Mouse (Mus musculus) heart, embryonic 11.5 days (tissue): ENCODE measurements around the gene Hmg20b. TPM values are rescaled to one million over a fixed set of nuclear protein-coding genes. Genes with fewer than 3 reads are reported as not detected.

Experiments used
- ATAC-seq: fragments of 200-750 bp; cut with Nextera tagmentation; replicated peaks from 2 replicates; pipeline ENCODE4 v1.8.0; 2017; ENCODE audit warnings: moderate library complexity; ENCODE audit not compliant: insufficient number of reproducible peaks, low FRiP score, low TSS enrichment
- H3K27ac ChIP-seq: fragments of 300-500 bp; sonication (generic); 2 replicates; pipeline ENCODE4 v1.5.1; 2014; ENCODE audit warnings: mild to moderate bottlenecking, low read depth, low read length
- H3K27me3 ChIP-seq: fragments of 300-500 bp; sonication (generic); 2 replicates; pipeline ENCODE4 v1.6.1; 2014; ENCODE audit warnings: mild to moderate bottlenecking, low read length, mixed read lengths; ENCODE audit not compliant: control insufficient read depth, insufficient read depth
- H3K36me3 ChIP-seq: fragments of 300-500 bp; sonication (generic); 2 replicates; pipeline ENCODE4 v1.6.1; 2014; ENCODE audit warnings: mild to moderate bottlenecking, low read length, moderate library complexity, mixed read lengths; ENCODE audit not compliant: control insufficient read depth, insufficient read depth
- H3K4me1 ChIP-seq: fragments of 300-500 bp; sonication (generic); 2 replicates; pipeline ENCODE4 v1.6.1; 2014; ENCODE audit warnings: low read length; ENCODE audit not compliant: control insufficient read depth, insufficient read depth
- H3K4me2 ChIP-seq: fragments of 300-500 bp; sonication (generic); 2 replicates; pipeline ENCODE4 v1.6.1; 2014; ENCODE audit warnings: mild to moderate bottlenecking, moderate library complexity
- H3K4me3 ChIP-seq: fragments of 300-500 bp; sonication (generic); 2 replicates; pipeline ENCODE4 v1.5.1; 2014; ENCODE audit warnings: low read depth, low read length
- H3K9ac ChIP-seq: fragments of 300-500 bp; sonication (generic); 2 replicates; pipeline ENCODE4 v1.6.1; 2014; ENCODE audit warnings: mild to moderate bottlenecking, low read depth, low read length, moderate library complexity
- H3K9me3 ChIP-seq: fragments of 300-500 bp; sonication (generic); replicated peaks from 2 replicates; pipeline ENCODE4 v1.6.1; 2016; ENCODE audit warnings: low read length; ENCODE audit not compliant: control insufficient read depth
- WGBS: fragments of 180-500 bp; shearing (Covaris S2); extraction: QIAGEN DNeasy Blood & Tissue Kit; methylation state at CpG from one replicate; pipeline ENCODE4 v1.1.7; 2014; ENCODE audit not compliant: insufficient replicate concordance; 5-methylcytosine and 5-hydroxymethylcytosine counted together
- polyA plus RNA-seq: library from polyadenylated mRNA; unstranded; fragments of >200 nt; fragmentation: Nextera tagmentation; extraction: Ambion mirVana; gene quantifications from 2 replicates; pipeline ENCODE4 v1.2.1, GENCODE M21; 2014

The Hmg20b gene
- polyA plus RNA-seq, 1 experiment from 2014 or later: 107 TPM

- ATAC-seq: no peak
- no peaks in the 10 kb centered on the region for H3K27me3 ChIP-seq
- H3K9ac ChIP-seq: no peak overlapping the region
- no peak overlapping the region for H3K4me2 ChIP-seq
- no peaks in the 10 kb centered on the region for H3K36me3 ChIP-seq
- H3K4me1 ChIP-seq: peaks cover 26% of the 10 kb centered on the region
- 73% methylated on average over 4 of the region's 4 CpGs for WGBS
- H3K9me3 ChIP-seq: no peaks in the 10 kb centered on the region
- no peak overlapping the region for H3K4me3 ChIP-seq
- H3K27ac ChIP-seq: no peak overlapping the region
Measured at GRCm38 (mm10) chr10:81355533-81355932, 5.3 kb upstream of the Hmg20b start.

DNA sequence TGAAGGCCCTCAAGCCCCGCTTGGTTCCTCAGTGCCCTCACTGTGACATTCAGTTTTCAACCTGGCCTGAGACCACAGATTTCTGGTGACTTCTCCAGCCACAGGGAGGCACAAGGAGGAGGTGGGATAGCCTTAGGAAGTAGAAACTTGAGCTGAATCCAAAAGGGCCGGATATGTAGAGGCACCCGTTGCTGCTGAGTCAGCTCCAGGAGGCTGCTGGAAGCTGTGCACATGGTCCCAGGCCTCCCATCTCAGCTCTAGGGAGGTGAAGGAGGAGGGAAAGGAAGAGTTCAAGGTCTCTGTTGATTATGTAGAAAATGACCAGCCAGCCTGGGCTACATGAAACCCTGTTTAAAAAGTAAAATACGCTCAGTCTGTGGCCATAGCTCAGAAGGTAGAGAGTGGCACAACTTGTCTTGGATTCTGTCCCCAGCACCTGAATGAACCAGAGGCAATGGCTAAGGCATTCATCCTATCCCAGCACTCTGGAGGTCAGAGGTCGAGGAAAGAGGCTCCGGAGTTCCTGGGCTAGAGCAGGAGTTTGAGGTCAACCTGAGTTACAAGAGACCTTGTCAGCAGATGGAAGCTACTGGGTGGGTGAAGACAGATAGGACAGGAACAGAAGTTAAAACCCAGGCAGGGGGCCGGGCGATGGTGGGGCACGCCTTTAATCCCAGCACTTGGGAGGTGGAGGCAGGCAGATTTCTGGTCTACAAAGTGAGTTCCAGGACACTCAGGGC, 4.6 kb upstream of the Hmg20b start:
- ATAC-seq: no peak
- Histone ChIP-seq H3K27ac (no peak overlapping the region), H3K4me2 (no peak overlapping the region), H3K4me3 (no peak overlapping the region), H3K9me3 (no peaks in the 10 kb centered on the region), H3K36me3 (no peaks in the 10 kb centered on the region), H3K27me3 (no peaks in the 10 kb centered on the region), H3K9ac (no peak overlapping the region), H3K4me1 (peaks cover 25% of the 10 kb centered on the region)
- WGBS: 55% methylated on average over 9 of the region's 9 CpGs

DNA sequence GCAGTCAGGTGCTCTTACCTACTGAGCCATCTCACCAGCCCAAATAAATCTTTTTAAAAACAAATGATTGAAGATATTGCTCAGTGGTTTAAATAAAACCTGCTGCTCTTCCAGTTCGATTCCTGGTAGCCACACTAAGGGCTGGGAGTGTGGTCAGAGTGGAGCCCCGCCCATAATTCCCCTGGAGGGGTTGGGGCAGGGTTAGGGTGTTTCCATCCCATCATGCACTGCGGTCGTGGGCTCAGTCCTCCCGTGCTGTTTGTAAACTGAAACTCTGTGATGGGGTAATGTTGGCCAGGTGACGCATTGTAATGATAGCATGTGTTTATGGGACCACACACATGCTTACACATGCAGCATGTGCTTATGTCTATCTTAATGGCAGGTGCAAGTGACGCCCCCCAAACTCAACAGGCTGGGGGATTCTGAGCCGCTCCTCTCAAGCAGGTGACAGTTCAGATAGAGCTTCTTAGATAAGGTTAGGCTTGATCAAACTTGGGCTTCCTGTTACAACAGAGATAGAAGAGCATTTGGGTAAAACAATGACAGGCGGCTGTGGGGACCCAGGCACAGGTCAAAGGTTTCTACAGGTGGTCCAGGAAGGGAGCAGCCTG, 1.5 kb upstream of the Hmg20b start:
- H3K9me3 ChIP-seq: no peaks in the 10 kb centered on the region
- no peak overlapping the region for H3K4me3 ChIP-seq
- H3K36me3 ChIP-seq: peaks cover 11% of the 10 kb centered on the region; the same call in 1 of the 2 replicates
- H3K4me2 ChIP-seq: peak overlapping the region; percentile 47
- no peaks in the 10 kb centered on the region for H3K27me3 ChIP-seq
- H3K27ac ChIP-seq: peak overlapping the region; percentile 41
- peak overlapping the region; percentile 54; the same call in 1 of the 2 replicates for H3K9ac ChIP-seq
- no peak for ATAC-seq
- WGBS: 15% methylated on average over 9 of the region's 9 CpGs
- peaks cover 34% of the 10 kb centered on the region for H3K4me1 ChIP-seq

DNA sequence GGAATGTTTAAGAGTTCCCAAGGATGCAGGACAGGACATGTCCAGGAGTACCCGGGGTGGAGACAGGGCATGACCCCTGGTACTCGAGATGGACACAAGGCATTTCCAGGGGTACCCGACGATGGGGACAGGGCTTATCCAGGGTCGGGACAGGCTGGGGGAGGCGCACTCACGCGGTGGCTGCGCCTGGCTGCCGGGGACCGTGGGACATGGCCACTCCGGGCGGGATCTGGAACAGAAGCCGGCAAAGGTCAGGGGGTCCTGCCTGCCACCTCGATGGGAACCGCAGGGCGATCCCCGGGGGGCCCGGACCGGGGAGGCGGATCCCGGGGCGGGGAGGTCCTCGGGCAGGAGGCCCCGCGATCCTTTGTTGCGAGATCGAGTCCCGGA, 324 bp downstream of the Hmg20b start:
- H3K36me3 ChIP-seq: peaks cover 11% of the 10 kb centered on the region; the same call in 1 of the 2 replicates
- H3K4me2 ChIP-seq: peak overlapping the region; percentile 95
- H3K9me3 ChIP-seq: no peaks in the 10 kb centered on the region
- peak; percentile 8 for ATAC-seq
- H3K4me1 ChIP-seq: peaks cover 37% of the 10 kb centered on the region
- peak overlapping the region; percentile 93 for H3K9ac ChIP-seq
- peak overlapping the region; percentile 85 for H3K4me3 ChIP-seq
- H3K27me3 ChIP-seq: 0 out of 2 replicates have a peak, but pooled peaks cover under 1% of the 10 kb centered on the region
- under 1% methylated on average over 29 of the region's 29 CpGs for WGBS
- H3K27ac ChIP-seq: peak overlapping the region; percentile 80

GRCm38 (mm10) chr10:81349146-81349545, 1.1 kb downstream of the Hmg20b start:
- H3K4me2 ChIP-seq: peak overlapping the region; percentile 95
- peak; percentile 33; the same call in 1 of the 2 replicates for ATAC-seq
- peaks cover 37% of the 10 kb centered on the region for H3K4me1 ChIP-seq

DNA sequence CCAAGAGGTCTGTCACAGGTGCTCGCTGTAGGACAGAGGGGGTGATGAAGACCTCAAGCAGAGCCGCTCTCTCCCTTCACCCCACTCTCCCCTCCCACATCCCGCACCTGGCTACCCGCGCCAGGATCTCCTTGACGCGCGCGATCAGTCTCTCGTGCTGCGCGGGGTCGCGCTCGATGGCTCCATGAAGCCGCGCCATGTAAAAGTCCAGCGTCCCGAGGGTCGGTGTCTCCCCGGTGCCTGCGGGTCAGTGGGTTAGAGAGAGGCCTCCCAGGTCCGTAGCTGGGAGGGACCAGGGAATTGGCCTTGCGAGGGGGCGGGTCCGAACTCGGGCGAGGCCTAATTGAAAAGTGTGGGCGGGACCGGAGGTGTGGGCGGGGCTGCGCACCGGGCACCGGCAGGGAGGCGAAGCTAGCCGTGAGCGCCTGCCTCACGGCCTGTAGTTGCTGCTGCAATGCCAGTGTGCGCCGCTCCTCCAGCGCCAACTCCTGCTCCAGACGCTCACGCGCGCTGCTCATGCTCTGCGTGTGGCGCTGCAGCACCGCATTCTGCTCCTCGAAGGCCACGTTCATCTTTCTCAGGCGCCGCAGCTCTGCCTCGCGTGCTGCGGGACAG, 3.7 kb downstream of the Hmg20b start:
- Histone ChIP-seq H3K27ac (0 out of 2 replicates have a peak overlapping the region, but pooled peaks have one; percentile 29), H3K36me3 (peaks cover 11% of the 10 kb centered on the region; the same call in 1 of the 2 replicates), H3K9ac (no peak overlapping the region), H3K4me3 (peak overlapping the region; percentile 32), H3K9me3 (no peaks in the 10 kb centered on the region), H3K4me2 (peak overlapping the region; percentile 61), H3K27me3 (peaks cover 28% of the 10 kb centered on the region), H3K4me1 (peaks cover 42% of the 10 kb centered on the region)
- peak; percentile 14; the same call in 1 of the 2 replicates for ATAC-seq
- WGBS: 6% methylated on average over 54 of the region's 55 CpGs

More at GRCm38 (mm10) chr10:81349146-81349545, 1.1 kb downstream of the Hmg20b start:
- H3K27me3 ChIP-seq: 0 out of 2 replicates have a peak, but pooled peaks cover 7% of the 10 kb centered on the region
- WGBS: 5% methylated on average over 12 of the region's 12 CpGs
- H3K9me3 ChIP-seq: no peaks in the 10 kb centered on the region
- H3K9ac ChIP-seq: peak overlapping the region; percentile 93
- peaks cover 11% of the 10 kb centered on the region; the same call in 1 of the 2 replicates for H3K36me3 ChIP-seq
- H3K4me3 ChIP-seq: peak overlapping the region; percentile 85
- H3K27ac ChIP-seq: peak overlapping the region; percentile 80

DNA sequence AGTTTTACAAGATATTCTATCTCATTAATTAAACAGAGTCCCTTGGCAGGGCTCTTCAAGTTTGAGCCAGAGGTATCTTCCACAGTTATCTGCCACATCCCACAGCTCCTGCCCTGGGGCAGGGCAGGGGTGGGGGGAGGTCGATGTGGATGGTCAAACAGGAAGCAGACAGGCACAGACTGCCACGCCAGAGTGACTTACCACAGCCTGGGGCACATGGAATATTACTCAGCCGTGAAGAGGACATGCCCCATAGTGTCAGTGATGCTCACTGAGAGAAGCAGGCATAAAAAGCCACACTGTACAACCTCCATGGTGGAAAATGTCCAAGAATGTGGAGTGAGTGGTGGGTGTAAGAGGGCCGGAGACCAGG, 5.1 kb downstream of the Hmg20b start:
- no peak overlapping the region for H3K4me3 ChIP-seq
- H3K36me3 ChIP-seq: peaks cover 11% of the 10 kb centered on the region; the same call in 1 of the 2 replicates
- 72% methylated on average over 4 of the region's 4 CpGs for WGBS
- no peak overlapping the region for H3K27ac ChIP-seq
- ATAC-seq: no peak
- H3K4me2 ChIP-seq: no peak overlapping the region
- no peaks in the 10 kb centered on the region for H3K9me3 ChIP-seq
- H3K4me1 ChIP-seq: peaks cover 36% of the 10 kb centered on the region
- H3K9ac ChIP-seq: no peak overlapping the region
- H3K27me3 ChIP-seq: peaks cover 36% of the 10 kb centered on the region

GRCm38 (mm10) chr10:81344421-81345161, 5.7 kb downstream of the Hmg20b start:
- no peak for ATAC-seq
- Histone ChIP-seq H3K4me3 (no peak overlapping the region), H3K4me1 (peaks cover 34% of the 10 kb centered on the region), H3K36me3 (peaks cover 11% of the 10 kb centered on the region; the same call in 1 of the 2 replicates), H3K27ac (no peak overlapping the region), H3K9ac (no peak overlapping the region), H3K9me3 (no peaks in the 10 kb centered on the region), H3K4me2 (no peak overlapping the region), H3K27me3 (peaks cover 36% of the 10 kb centered on the region)
- WGBS: 46% methylated on average over 8 of the region's 8 CpGs
